Mouse (Mus musculus) heart, postnatal 0 days (tissue): ENCODE measurements around the gene H2-T24. TPM values are rescaled to one million over a fixed set of nuclear protein-coding genes. Genes with fewer than 3 reads are reported as not detected.
"Not testable (repeated sequence)": the region's sequence is repeated elsewhere in the genome, so short reads cannot be mapped to it uniquely, and the experiment has no call there.

Experiments used
- ATAC-seq: fragments of 200-750 bp; cut with Nextera tagmentation; 2 replicates; pipeline ENCODE4 v1.8.0; 2017; ENCODE audit warnings: low read depth, moderate number of reproducible peaks, moderate library complexity; ENCODE audit not compliant: insufficient read depth
- DNase-seq: peaks from one replicate; pipeline ENCODE4 v3.0.0-alpha.2; 2016; ENCODE audit warnings: low spot score
- H3K27ac ChIP-seq: fragments of 300-500 bp; sonication (generic); 2 replicates; pipeline ENCODE4 v1.5.1; 2014; ENCODE audit warnings: low read depth, mild to moderate bottlenecking
- H3K27me3 ChIP-seq: fragments of 300-500 bp; sonication (generic); 2 replicates; pipeline ENCODE4 v1.6.1; 2014; ENCODE audit warnings: low read length, mixed read lengths; ENCODE audit not compliant: control insufficient read depth, insufficient read depth
- H3K36me3 ChIP-seq: fragments of 300-500 bp; sonication (generic); replicated peaks from 2 replicates; pipeline ENCODE4 v1.6.1; 2014; ENCODE audit warnings: low read length, mixed read lengths; ENCODE audit not compliant: control insufficient read depth, insufficient read depth
- H3K4me1 ChIP-seq: fragments of 300-500 bp; sonication (generic); 2 replicates; pipeline ENCODE4 v1.6.1; 2014; ENCODE audit warnings: antibody characterized with exemption; ENCODE audit not compliant: control insufficient read depth, insufficient read depth
- H3K4me2 ChIP-seq: fragments of 300-500 bp; sonication (generic); 2 replicates; pipeline ENCODE4 v1.6.1; 2014; ENCODE audit warnings: low read depth, mild to moderate bottlenecking, low read length, moderate library complexity
- H3K4me3 ChIP-seq: fragments of 300-500 bp; sonication (generic); 2 replicates; pipeline ENCODE4 v1.5.1; 2014; ENCODE audit warnings: low read depth, low read length
- H3K9ac ChIP-seq: fragments of 300-500 bp; sonication (generic); replicated peaks from 2 replicates; pipeline ENCODE4 v1.6.1; 2014; ENCODE audit warnings: low read depth, low read length, mixed read lengths
- H3K9me3 ChIP-seq: fragments of 300-500 bp; sonication (generic); replicated peaks from 2 replicates; pipeline ENCODE4 v1.6.1; 2016; ENCODE audit warnings: low read length; ENCODE audit not compliant: control insufficient read depth
- CTCF ChIP-seq: IDR thresholded peaks from 2 replicates; pipeline ENCODE4 v1.5.1; 2016; ENCODE audit warnings: antibody characterized with exemption, control low read depth, low read depth
- EP300 ChIP-seq: IDR thresholded peaks from 2 replicates; pipeline ENCODE4 v1.6.1; 2016; ENCODE audit warnings: antibody characterized with exemption, low read depth
- WGBS: fragments of 180-500 bp; shearing (Covaris S2); extraction: QIAGEN DNeasy Blood & Tissue Kit; methylation state at CpG from one replicate; pipeline ENCODE4 v1.1.7; 2014; 5-methylcytosine and 5-hydroxymethylcytosine counted together
- polyA plus RNA-seq: library from polyadenylated mRNA; unstranded; fragments of >200 nt; fragmentation: Nextera tagmentation; extraction: Ambion mirVana; gene quantifications from 2 replicates; pipeline ENCODE4 v1.2.1, GENCODE M21; 2015
- total RNA-seq: library from RNA; depleted of rRNA; stranded (reverse); fragments of >200 nt; gene quantifications from 2 replicates; pipeline ENCODE4 v1.2.3, GENCODE M21; 2014; ENCODE audit warnings: low replicate concordance

H2-T24 gene
- total and polyA plus RNA-seq, 2 experiments from 2014 or later = 1.8 TPM; not detected in 1

GRCm38 (mm10) chr17:36014977-36015376 is 5.4 kb downstream of the H2-T24 start:
- H3K9me3 ChIP-seq = no peaks in the 10 kb centered on the region
- no peak overlapping the region for H3K27ac ChIP-seq
- DNase-seq (no peak), ATAC-seq (no peak)
- no peak overlapping the region for H3K4me2 ChIP-seq
- H3K4me3 ChIP-seq = no peak overlapping the region
- WGBS = 89% methylated on average over 5 of the region's 5 CpGs
- no peak overlapping the region for H3K9ac ChIP-seq
- TF ChIP-seq EP300 (no peak), CTCF (no peak)
- H3K27me3 ChIP-seq = no peaks in the 10 kb centered on the region
- peaks cover 12% of the 10 kb centered on the region; the same call in 1 of the 2 replicates for H3K36me3 ChIP-seq
- no peaks in the 10 kb centered on the region for H3K4me1 ChIP-seq

GRCm38 (mm10) chr17:36004409-36004808 is 16.0 kb downstream of the H2-T24 start:
- ATAC-seq, H3K4me1 ChIP-seq, H3K4me3 ChIP-seq, H3K9ac ChIP-seq, H3K27ac ChIP-seq, H3K4me2 ChIP-seq, H3K9me3 ChIP-seq, H3K27me3 ChIP-seq, H3K36me3 ChIP-seq, DNase-seq: not testable (repeated sequence)
- 92% methylated on average over 7 of the region's 7 CpGs for WGBS

GRCm38 (mm10) chr17:36003331-36003730 is 17.0 kb downstream of the H2-T24 start:
- Histone ChIP-seq H3K4me1 (no peaks in the 10 kb centered on the region), H3K4me2 (no peak overlapping the region), H3K27ac (no peak overlapping the region), H3K9me3 (no peaks in the 10 kb centered on the region), H3K9ac (no peak overlapping the region), H3K27me3 (no peaks in the 10 kb centered on the region), H3K36me3 (no peaks in the 10 kb centered on the region), H3K4me3 (no peak overlapping the region)
- no peak for TF ChIP-seq CTCF
- TF ChIP-seq EP300 = no peak
- 94% methylated on average over 7 of the region's 7 CpGs for WGBS
- DNase-seq = no peak
- no peak for ATAC-seq

- no peak for TF ChIP-seq EP300
- TF ChIP-seq CTCF = no peak
Observed at GRCm38 (mm10) chr17:36001966-36002365, 18.4 kb downstream of the H2-T24 start.

GRCm38 (mm10) chr17:36001121-36001897 is 19.1 kb downstream of the H2-T24 start:
- DNase-seq = no peak
- Histone ChIP-seq H3K36me3 (no peaks in the 10 kb centered on the region), H3K9me3 (no peaks in the 10 kb centered on the region), H3K27ac (no peak overlapping the region), H3K9ac (no peak overlapping the region), H3K4me1 (peaks cover 6% of the 10 kb centered on the region; the same call in 1 of the 2 replicates), H3K4me2 (no peak overlapping the region), H3K27me3 (no peaks in the 10 kb centered on the region), H3K4me3 (no peak overlapping the region)
- ATAC-seq = no peak
- WGBS = 93% methylated on average over 12 of the region's 12 CpGs
- TF ChIP-seq EP300 (no peak), CTCF (no peak)

More at GRCm38 (mm10) chr17:36001966-36002365, 18.4 kb downstream of the H2-T24 start:
- WGBS = 91% methylated on average over 6 of the region's 6 CpGs
- Histone ChIP-seq H3K4me2 (no peak overlapping the region), H3K9ac (no peak overlapping the region), H3K27me3 (no peaks in the 10 kb centered on the region), H3K36me3 (no peaks in the 10 kb centered on the region), H3K9me3 (no peaks in the 10 kb centered on the region), H3K27ac (no peak overlapping the region), H3K4me3 (no peak overlapping the region), H3K4me1 (peaks cover 6% of the 10 kb centered on the region; the same call in 1 of the 2 replicates)
- ATAC-seq (no peak), DNase-seq (no peak)

GRCm38 (mm10) chr17:36000349-36000748 is 20.0 kb downstream of the H2-T24 start:
- H3K4me3 ChIP-seq = no peak overlapping the region
- peaks cover 6% of the 10 kb centered on the region; the same call in 1 of the 2 replicates for H3K4me1 ChIP-seq
- no peaks in the 10 kb centered on the region for H3K36me3 ChIP-seq
- H3K9ac ChIP-seq = no peak overlapping the region
- H3K9me3 ChIP-seq = no peaks in the 10 kb centered on the region
- H3K4me2 ChIP-seq = no peak overlapping the region
- no peak for ATAC-seq
- DNase-seq = no peak
- no peak overlapping the region for H3K27ac ChIP-seq
- H3K27me3 ChIP-seq = no peaks in the 10 kb centered on the region
- no peak for TF ChIP-seq EP300
- TF ChIP-seq CTCF = no peak
- 73% methylated on average over 4 of the region's 4 CpGs for WGBS
